Mouse (Mus musculus) intestine, embryonic 15.5 days (tissue): ENCODE measurements around the gene Pzp. TPM values are rescaled to one million over a fixed set of nuclear protein-coding genes. Genes with fewer than 3 reads are reported as not detected.

Experiments
- ATAC-seq: fragments of 200-750 bp; cut with Nextera tagmentation; 2 replicates; pipeline ENCODE4 v1.8.0; 2017; ENCODE audit warnings: moderate TSS enrichment, moderate library complexity
- H3K27ac ChIP-seq: fragments of 300-500 bp; sonication (generic); 2 replicates; pipeline ENCODE4 v1.5.1; 2015; ENCODE audit warnings: mild to moderate bottlenecking, inconsistent platforms
- H3K27me3 ChIP-seq: fragments of 300-500 bp; sonication (generic); replicated peaks from 2 replicates; pipeline ENCODE4 v1.6.1; 2015; ENCODE audit warnings: inconsistent platforms
- H3K36me3 ChIP-seq: fragments of 300-500 bp; sonication (generic); 2 replicates; pipeline ENCODE4 v1.6.1; 2015; ENCODE audit warnings: inconsistent platforms
- H3K4me1 ChIP-seq: fragments of 300-500 bp; sonication (generic); replicated peaks from 2 replicates; pipeline ENCODE4 v1.6.1; 2015; ENCODE audit warnings: inconsistent platforms
- H3K4me2 ChIP-seq: fragments of 300-500 bp; sonication (generic); replicated peaks from 2 replicates; pipeline ENCODE4 v1.6.1; 2015; ENCODE audit warnings: mild to moderate bottlenecking, inconsistent platforms
- H3K4me3 ChIP-seq: fragments of 300-500 bp; sonication (generic); replicated peaks from 2 replicates; pipeline ENCODE4 v1.5.1; 2015; ENCODE audit warnings: inconsistent platforms
- H3K9ac ChIP-seq: fragments of 300-500 bp; sonication (generic); 2 replicates; pipeline ENCODE4 v1.6.1; 2015; ENCODE audit warnings: inconsistent platforms
- H3K9me3 ChIP-seq: fragments of 300-500 bp; sonication (generic); 2 replicates; pipeline ENCODE4 v1.6.1; 2016; ENCODE audit warnings: inconsistent platforms
- WGBS: fragments of 180-500 bp; shearing (Covaris S2); methylation state at CpG from one replicate; pipeline ENCODE4 v1.1.7; 2015; 5-methylcytosine and 5-hydroxymethylcytosine counted together
- polyA plus RNA-seq: library from polyadenylated mRNA; unstranded; fragments of >200 nt; fragmentation: Nextera tagmentation; extraction: Ambion mirVana; gene quantifications from 2 replicates; pipeline ENCODE4 v1.2.1, GENCODE M21; 2015

The Pzp gene
- polyA plus RNA-seq, 1 experiment from 2014 or later = 2.0 TPM

- no peaks in the 10 kb centered on the region for H3K4me1 ChIP-seq
- H3K4me3 ChIP-seq = 0 out of 2 replicates have a peak overlapping the region, but pooled peaks have one; percentile 6
- 0 out of 2 replicates have a peak, but pooled peaks have one; percentile 20 for ATAC-seq
- H3K27ac ChIP-seq = no peak overlapping the region
- H3K27me3 ChIP-seq = no peaks in the 10 kb centered on the region
- no peaks in the 10 kb centered on the region for H3K9me3 ChIP-seq
- WGBS = 7% methylated on average over 12 of the region's 12 CpGs
- H3K36me3 ChIP-seq = no peaks in the 10 kb centered on the region
- H3K9ac ChIP-seq = no peak overlapping the region
- H3K4me2 ChIP-seq = 0 out of 2 replicates have a peak overlapping the region, but pooled peaks have one; percentile 3
Observed at GRCm38 (mm10) chr6:128469451-128469850, 57.1 kb downstream of the Pzp start.

DNA sequence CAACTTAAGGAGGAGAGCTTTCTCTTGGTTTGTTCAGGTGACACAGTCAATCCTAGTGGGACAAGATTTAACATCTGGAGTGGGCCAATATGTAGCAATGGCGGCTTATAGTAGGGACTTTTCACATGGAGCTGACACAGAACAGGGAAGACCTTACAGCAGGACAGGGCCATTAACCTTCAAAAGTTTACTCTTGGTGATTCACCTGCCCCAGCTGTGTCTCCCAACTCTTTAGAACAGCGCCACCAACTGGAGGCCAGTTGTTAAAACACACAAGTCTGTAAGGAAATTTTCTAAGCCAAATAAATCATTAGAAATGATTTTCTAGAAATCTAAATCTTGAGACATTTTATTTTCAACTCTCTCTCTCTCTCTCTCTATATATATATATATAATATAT, 59.2 kb downstream of the Pzp start:
- Histone ChIP-seq H3K9ac (no peak overlapping the region), H3K27me3 (no peaks in the 10 kb centered on the region), H3K4me2 (no peak overlapping the region), H3K27ac (no peak overlapping the region), H3K9me3 (no peaks in the 10 kb centered on the region), H3K36me3 (no peaks in the 10 kb centered on the region), H3K4me1 (no peaks in the 10 kb centered on the region), H3K4me3 (no peak overlapping the region)
- no peak for ATAC-seq
- 48% methylated on average over 2 of the region's 2 CpGs for WGBS

DNA sequence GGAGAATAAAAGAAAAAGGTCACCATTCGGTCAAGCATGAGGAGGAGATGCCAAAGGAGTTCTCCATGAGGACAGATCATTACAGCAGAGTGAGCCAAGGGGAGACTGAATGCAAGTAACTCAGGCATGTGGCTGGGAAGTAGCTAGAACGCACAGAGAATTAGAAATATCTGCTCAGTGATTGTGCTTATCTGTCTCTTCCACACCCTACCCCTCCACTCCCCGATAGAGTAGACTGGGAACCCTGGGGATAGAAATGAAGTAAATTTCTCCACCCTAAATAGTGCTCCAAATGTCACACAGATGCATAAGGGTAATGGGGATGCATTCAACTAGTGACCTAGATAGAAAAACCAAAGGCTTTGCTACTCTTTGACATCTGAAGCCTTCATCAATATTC, 60.0 kb downstream of the Pzp start:
- Histone ChIP-seq H3K4me3 (no peak overlapping the region), H3K4me1 (no peaks in the 10 kb centered on the region), H3K4me2 (no peak overlapping the region), H3K9ac (no peak overlapping the region), H3K27me3 (no peaks in the 10 kb centered on the region), H3K36me3 (no peaks in the 10 kb centered on the region), H3K27ac (no peak overlapping the region), H3K9me3 (no peaks in the 10 kb centered on the region)
- WGBS = 68% methylated on average over 3 of the region's 3 CpGs
- no peak for ATAC-seq

- H3K36me3 ChIP-seq = no peaks in the 10 kb centered on the region
- H3K4me1 ChIP-seq = no peaks in the 10 kb centered on the region
- ATAC-seq = no peak
- 52% methylated on average over 6 of the region's 7 CpGs for WGBS
- H3K4me3 ChIP-seq = no peak overlapping the region
- no peaks in the 10 kb centered on the region for H3K27me3 ChIP-seq
- H3K4me2 ChIP-seq = no peak overlapping the region
- H3K9me3 ChIP-seq = no peaks in the 10 kb centered on the region
- H3K27ac ChIP-seq = no peak overlapping the region
- no peak overlapping the region for H3K9ac ChIP-seq
Observed at GRCm38 (mm10) chr6:128466043-128466442, 60.5 kb downstream of the Pzp start.

- WGBS = 71% methylated on average over 4 of the region's 4 CpGs
- Histone ChIP-seq H3K27ac (no peak overlapping the region), H3K4me3 (no peak overlapping the region), H3K36me3 (no peaks in the 10 kb centered on the region), H3K4me1 (no peaks in the 10 kb centered on the region), H3K9ac (no peak overlapping the region), H3K4me2 (no peak overlapping the region), H3K27me3 (no peaks in the 10 kb centered on the region), H3K9me3 (no peaks in the 10 kb centered on the region)
- no peak for ATAC-seq
Observed at GRCm38 (mm10) chr6:128464996-128465395, 61.5 kb downstream of the Pzp start.

DNA sequence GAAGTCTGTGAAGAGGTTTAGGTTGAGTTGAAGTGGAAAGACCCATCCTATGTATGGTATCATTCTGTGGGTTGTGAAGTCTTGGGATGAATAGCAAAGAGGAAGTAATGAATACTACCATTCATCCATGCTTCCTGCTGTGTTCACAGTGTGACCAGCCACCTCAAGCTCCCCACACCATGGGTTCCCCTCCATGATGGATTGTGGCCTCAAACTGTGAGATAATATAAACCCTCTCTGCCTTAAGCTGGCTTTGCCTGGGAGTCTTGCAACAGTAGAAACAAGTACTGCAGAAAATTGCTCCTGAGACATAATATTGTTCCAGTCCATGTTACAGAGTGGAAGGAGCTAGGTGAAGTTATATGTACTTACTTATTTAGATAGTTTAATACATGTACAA, 64.9 kb downstream of the Pzp start:
- no peak overlapping the region for H3K27ac ChIP-seq

GRCm38 (mm10) chr6:128460729-128461503, 65.6 kb downstream of the Pzp start:
- H3K4me3 ChIP-seq = no peak overlapping the region
- H3K27me3 ChIP-seq = no peaks in the 10 kb centered on the region
- H3K36me3 ChIP-seq = no peaks in the 10 kb centered on the region
- WGBS = 77% methylated on average over 14 of the region's 14 CpGs
- H3K4me2 ChIP-seq = no peak overlapping the region
- H3K9ac ChIP-seq = no peak overlapping the region
- H3K4me1 ChIP-seq = no peaks in the 10 kb centered on the region
- H3K27ac ChIP-seq = no peak overlapping the region
- H3K9me3 ChIP-seq = no peaks in the 10 kb centered on the region
- ATAC-seq = no peak

More for the DNA sequence above, 64.9 kb downstream of the Pzp start:
- Histone ChIP-seq H3K27me3 (no peaks in the 10 kb centered on the region), H3K9ac (no peak overlapping the region), H3K4me2 (no peak overlapping the region), H3K4me3 (no peak overlapping the region), H3K36me3 (no peaks in the 10 kb centered on the region), H3K9me3 (no peaks in the 10 kb centered on the region), H3K4me1 (no peaks in the 10 kb centered on the region)
- ATAC-seq = no peak

- H3K27me3 ChIP-seq = no peaks in the 10 kb centered on the region
- H3K9me3 ChIP-seq = no peaks in the 10 kb centered on the region
- H3K36me3 ChIP-seq = no peaks in the 10 kb centered on the region
- H3K27ac ChIP-seq = no peak overlapping the region
- H3K9ac ChIP-seq = no peak overlapping the region
- no peak overlapping the region for H3K4me2 ChIP-seq
- no peak overlapping the region for H3K4me3 ChIP-seq
- ATAC-seq = no peak
- no peaks in the 10 kb centered on the region for H3K4me1 ChIP-seq
- WGBS = 55% methylated on average over 2 of the region's 2 CpGs
Observed at GRCm38 (mm10) chr6:128460321-128460720, 66.2 kb downstream of the Pzp start.

- H3K27me3 ChIP-seq = no peaks in the 10 kb centered on the region
- H3K4me1 ChIP-seq = no peaks in the 10 kb centered on the region
- H3K4me3 ChIP-seq = no peak overlapping the region
- H3K27ac ChIP-seq = no peak overlapping the region
- no peak for ATAC-seq
- WGBS = 77% methylated on average over 5 of the region's 5 CpGs
- no peaks in the 10 kb centered on the region for H3K36me3 ChIP-seq
- H3K9me3 ChIP-seq = no peaks in the 10 kb centered on the region
- no peak overlapping the region for H3K4me2 ChIP-seq
- H3K9ac ChIP-seq = no peak overlapping the region
Observed at GRCm38 (mm10) chr6:128457186-128457585, 69.3 kb downstream of the Pzp start.

GRCm38 (mm10) chr6:128455835-128456605, 70.5 kb downstream of the Pzp start:
- H3K27ac ChIP-seq = no peak overlapping the region
- no peaks in the 10 kb centered on the region for H3K27me3 ChIP-seq
- H3K4me1 ChIP-seq = no peaks in the 10 kb centered on the region
- no peak overlapping the region for H3K4me3 ChIP-seq
- H3K4me2 ChIP-seq = no peak overlapping the region
- no peaks in the 10 kb centered on the region for H3K9me3 ChIP-seq
- H3K9ac ChIP-seq = no peak overlapping the region
- no peaks in the 10 kb centered on the region for H3K36me3 ChIP-seq
- 70% methylated on average over 12 of the region's 12 CpGs for WGBS
- ATAC-seq = no peak

DNA sequence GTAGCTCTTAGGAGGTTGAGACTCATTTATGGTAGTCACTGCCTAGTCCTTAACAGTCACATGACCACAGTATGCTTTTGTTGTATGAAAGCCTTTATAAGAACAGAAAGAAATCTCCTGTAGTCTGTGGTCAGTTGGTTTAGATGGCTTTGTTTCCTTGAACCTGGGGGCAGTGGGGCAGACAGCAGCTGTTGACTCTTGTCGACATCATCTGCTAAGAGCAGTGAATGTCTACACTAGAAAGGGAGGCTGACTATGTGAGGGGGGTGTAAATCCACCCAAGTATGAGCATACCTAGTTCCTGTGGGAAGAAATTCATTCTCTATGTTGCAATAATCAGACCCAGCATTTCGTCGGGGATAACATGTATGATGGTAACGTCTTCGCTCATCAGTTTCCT, 79.5 kb downstream of the Pzp start:
- H3K27ac ChIP-seq = no peak overlapping the region
- H3K4me2 ChIP-seq = no peak overlapping the region
- no peaks in the 10 kb centered on the region for H3K27me3 ChIP-seq
- H3K9me3 ChIP-seq = no peaks in the 10 kb centered on the region
- no peak overlapping the region for H3K4me3 ChIP-seq
- H3K9ac ChIP-seq = no peak overlapping the region
- no peaks in the 10 kb centered on the region for H3K36me3 ChIP-seq
- no peaks in the 10 kb centered on the region for H3K4me1 ChIP-seq
- ATAC-seq = no peak
- WGBS = 93% methylated on average over 5 of the region's 5 CpGs

DNA sequence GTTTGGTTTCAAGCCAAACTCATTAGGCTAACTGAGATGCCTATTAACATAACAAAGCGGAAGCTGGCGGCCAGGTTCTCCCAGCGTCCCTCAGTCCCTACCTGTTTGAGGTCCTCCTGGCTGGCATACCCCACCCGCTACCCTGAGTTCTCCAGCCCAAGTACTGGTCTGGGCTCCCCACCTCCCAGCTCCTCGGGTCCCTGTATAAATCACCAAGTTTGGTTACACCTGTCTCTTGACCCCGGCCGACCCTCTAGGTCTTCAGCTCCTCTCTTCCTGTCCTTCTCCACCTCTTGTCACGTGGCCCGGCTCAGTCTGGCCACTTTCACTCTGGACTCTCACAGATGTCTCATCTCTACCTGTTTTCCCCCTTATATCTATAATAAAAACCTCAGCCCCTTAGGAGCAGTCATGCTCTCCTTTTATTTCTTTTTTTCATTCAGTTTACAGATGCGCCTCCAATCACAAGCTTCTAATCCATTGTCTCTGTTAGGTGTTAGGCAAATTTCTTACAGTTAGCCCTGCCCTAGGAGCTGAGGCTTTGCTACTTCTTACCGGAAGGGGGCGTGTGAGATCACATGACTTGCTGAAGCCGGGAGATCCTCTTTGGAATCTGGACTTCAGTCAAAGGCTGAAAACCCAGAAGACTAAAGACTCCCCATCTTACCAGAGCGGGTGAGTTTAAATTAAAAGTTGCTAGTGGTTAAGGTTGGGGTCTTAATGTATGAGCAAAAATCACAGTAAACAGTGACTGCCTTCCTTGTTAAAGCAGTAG, 80.6 kb downstream of the Pzp start:
- Histone ChIP-seq H3K9me3 (no peaks in the 10 kb centered on the region), H3K4me1 (no peaks in the 10 kb centered on the region), H3K4me3 (no peak overlapping the region), H3K9ac (no peak overlapping the region), H3K36me3 (no peaks in the 10 kb centered on the region), H3K27me3 (no peaks in the 10 kb centered on the region), H3K27ac (no peak overlapping the region), H3K4me2 (0 out of 2 replicates have a peak overlapping the region, but pooled peaks have one; percentile 26)
- ATAC-seq = peak; percentile 87
- 18% methylated on average over 14 of the region's 14 CpGs for WGBS
